10 mouse cellular contexts compared by ENCODE assay signal in the genomic region with DNA sequence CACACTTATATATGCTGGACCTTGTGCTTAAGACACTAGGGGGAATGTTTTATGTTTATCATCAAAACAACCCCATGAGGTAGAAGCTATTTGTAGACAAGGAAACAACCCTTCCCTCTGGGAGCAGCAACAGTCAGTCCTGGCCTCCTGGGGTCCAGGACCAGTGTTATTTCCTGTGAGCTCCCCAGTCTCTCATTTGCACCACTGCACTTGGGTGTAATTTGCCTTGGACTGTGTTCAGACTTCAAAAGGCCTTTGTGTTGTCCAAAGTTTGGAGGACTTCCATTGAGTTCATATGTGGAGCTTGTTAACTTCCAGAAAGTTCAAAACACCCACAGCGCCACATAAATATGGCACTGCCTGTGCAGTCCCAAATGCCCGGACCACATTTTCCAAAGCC. TPM values are rescaled to one million over a fixed set of nuclear protein-coding genes. Genes with fewer than 3 reads are reported as not detected.
DNase-seq lines count a peak whose midpoint lies in the region; ATAC-seq and TF ChIP-seq lines count a peak whose summit lies in the region.
"Had no signal": no experiment of that assay in that cellular context is flagged by ENCODE, and none has a peak within 500 bp of the region (broad histone marks: within the 10 kb centered on the region; RNA-seq: fewer than 3 reads in every experiment).

No protein-coding gene starts in this region.

- no peaks in the 10 kb centered on the region for H3K36me3 ChIP-seq in kidney, embryonic 14.5 days (ENCODE audit: control insufficient read depth, insufficient read depth, low read length)
- no peaks in the 10 kb centered on the region for H3K36me3 ChIP-seq in stomach, postnatal 0 days (ENCODE audit: control insufficient read depth, insufficient read depth, low read length)
- no peaks in the 10 kb centered on the region for H3K36me3 ChIP-seq in midbrain, embryonic 13.5 days

- intact Hi-C loops in heart, postnatal 36 days (cut with DNase I) = no loop called here

- no peak overlapping the region for H3K4me2 ChIP-seq in kidney, embryonic 14.5 days (replicated peaks; ENCODE audit: low read depth, low read length)
- no peak overlapping the region for H3K4me2 ChIP-seq in stomach, postnatal 0 days (replicated peaks; ENCODE audit: low read depth)
- no peak overlapping the region for H3K4me2 ChIP-seq in midbrain, embryonic 13.5 days (replicated peaks)

- no peak for TF ChIP-seq CTCF in stomach, postnatal 0 days (IDR thresholded peaks at IDR 0.05; ENCODE audit: low read depth)

- WGBS in kidney, embryonic 14.5 days = 46% methylated on average over 2 of the region's 2 CpGs
- 52% methylated on average over 2 of the region's 2 CpGs for WGBS in stomach, postnatal 0 days
- 73% methylated on average over 2 of the region's 2 CpGs for WGBS in midbrain, embryonic 13.5 days

- H3K27ac ChIP-seq in kidney, embryonic 14.5 days (ENCODE audit: low read depth, low read length) = peak overlapping the region; percentile 85
- H3K27ac ChIP-seq in stomach, postnatal 0 days (replicated peaks) = peak overlapping the region; percentile 69; the same call in 1 of the 2 replicates
- no peak overlapping the region for H3K27ac ChIP-seq in midbrain, embryonic 13.5 days

- DNase-seq in heart, adult 11 months = peak; percentile 97
- no peak for DNase-seq in heart, postnatal 36 days
- DNase-seq in lung, postnatal 10 days = peak; percentile 29
- no peak for DNase-seq in lung, postnatal 14 days
- DNase-seq in stomach, postnatal 0 days (ENCODE audit: low spot score) = no peak
- DNase-seq in embryo, embryonic 9.5 days (ENCODE audit: extremely low spot score) = no peak
- DNase-seq: right cerebral cortex, postnatal 14 days; thymus, adult 18-20 months had no signal

- ATAC-seq in kidney, embryonic 14.5 days (ENCODE audit: low FRiP score, low TSS enrichment) = no peak
- ATAC-seq in stomach, postnatal 0 days (ENCODE audit: low FRiP score, low TSS enrichment) = no peak
- no peak for ATAC-seq in midbrain, embryonic 13.5 days

- no peak overlapping the region for H3K4me3 ChIP-seq in kidney, embryonic 14.5 days (ENCODE audit: low read length)
- no peak overlapping the region for H3K4me3 ChIP-seq in stomach, postnatal 0 days (ENCODE audit: low read depth, low read length)
- no peak overlapping the region for H3K4me3 ChIP-seq in midbrain, embryonic 13.5 days (replicated peaks)

- H3K9me3 ChIP-seq in kidney, embryonic 14.5 days (ENCODE audit: control insufficient read depth, low read length) = no peaks in the 10 kb centered on the region
- no peaks in the 10 kb centered on the region for H3K9me3 ChIP-seq in stomach, postnatal 0 days (ENCODE audit: control insufficient read depth, low read length)
- no peaks in the 10 kb centered on the region for H3K9me3 ChIP-seq in midbrain, embryonic 13.5 days

- H3K9ac ChIP-seq in kidney, embryonic 14.5 days (ENCODE audit: low read depth, low read length) = no peak overlapping the region
- H3K9ac ChIP-seq in stomach, postnatal 0 days (ENCODE audit: low read length) = no peak overlapping the region
- no peak overlapping the region for H3K9ac ChIP-seq in midbrain, embryonic 13.5 days (replicated peaks)

- H3K27me3 ChIP-seq in kidney, embryonic 14.5 days (ENCODE audit: control insufficient read depth, insufficient read depth, low read length) = no peaks in the 10 kb centered on the region
- H3K27me3 ChIP-seq in stomach, postnatal 0 days (ENCODE audit: control insufficient read depth, insufficient read depth, low read length) = no peaks in the 10 kb centered on the region
- no peaks in the 10 kb centered on the region for H3K27me3 ChIP-seq in midbrain, embryonic 13.5 days

- H3K4me1 ChIP-seq in kidney, embryonic 14.5 days (ENCODE audit: control insufficient read depth, insufficient read depth, low read length) = peaks cover 19% of the 10 kb centered on the region
- 0 out of 2 replicates have a peak, but pooled peaks cover 8% of the 10 kb centered on the region for H3K4me1 ChIP-seq in stomach, postnatal 0 days (replicated peaks; ENCODE audit: control insufficient read depth, insufficient read depth)
- peaks cover 6% of the 10 kb centered on the region; the same call in 1 of the 2 replicates for H3K4me1 ChIP-seq in midbrain, embryonic 13.5 days (replicated peaks)

- TF ChIP-seq EP300 in stomach, postnatal 0 days (optimal IDR thresholded peaks at IDR 0.05) = no peak

RNA-seq across cellular contexts. Expression of a gene that starts 45.6 kb away (rescaled TPM):
- total RNA-seq in heart, postnatal 36 days (2021) = 100 to 1,000 TPM; 445 to 446 TPM
- polyA plus RNA-seq in kidney, embryonic 14.5 days (2014; fragmentation: Nextera tagmentation; extraction: Ambion mirVana) = 219 and 229 TPM in 2 replicates
- polyA plus RNA-seq in stomach, postnatal 0 days (2015; fragmentation: Nextera tagmentation; extraction: Ambion mirVana) = 182 and 193 TPM in 2 replicates
- polyA plus RNA-seq in midbrain, embryonic 13.5 days (2015; fragmentation: Nextera tagmentation; extraction: Ambion mirVana) = 209 and 244 TPM in 2 replicates

Comparison
In these comparisons a context has a peak if more than half of its experiments do, and no peak if none do; other contexts are left out.
1. DNase-seq: peak in heart, adult 11 months (single experiment) and lung, postnatal 10 days (single experiment); none in heart, postnatal 36 days (0 of 2), lung, postnatal 14 days (single experiment), stomach, postnatal 0 days (single experiment) and embryo, embryonic 9.5 days (single experiment).